Mouse (Mus musculus) urinary bladder, postnatal 0 days (tissue): ENCODE measurements around the gene Krtap4-7. TPM values are rescaled to one million over a fixed set of nuclear protein-coding genes. Genes with fewer than 3 reads are reported as not detected.

ENCODE experiments used
- polyA plus RNA-seq: library from polyadenylated mRNA; unstranded; fragments of >200 nt; fragmentation: Nextera tagmentation; extraction: Ambion mirVana; gene quantifications from 2 replicates; pipeline ENCODE4 v1.2.1, GENCODE M21; 2015

The Krtap4-7 gene
- not detected in 2 replicates for polyA plus RNA-seq

DNA sequence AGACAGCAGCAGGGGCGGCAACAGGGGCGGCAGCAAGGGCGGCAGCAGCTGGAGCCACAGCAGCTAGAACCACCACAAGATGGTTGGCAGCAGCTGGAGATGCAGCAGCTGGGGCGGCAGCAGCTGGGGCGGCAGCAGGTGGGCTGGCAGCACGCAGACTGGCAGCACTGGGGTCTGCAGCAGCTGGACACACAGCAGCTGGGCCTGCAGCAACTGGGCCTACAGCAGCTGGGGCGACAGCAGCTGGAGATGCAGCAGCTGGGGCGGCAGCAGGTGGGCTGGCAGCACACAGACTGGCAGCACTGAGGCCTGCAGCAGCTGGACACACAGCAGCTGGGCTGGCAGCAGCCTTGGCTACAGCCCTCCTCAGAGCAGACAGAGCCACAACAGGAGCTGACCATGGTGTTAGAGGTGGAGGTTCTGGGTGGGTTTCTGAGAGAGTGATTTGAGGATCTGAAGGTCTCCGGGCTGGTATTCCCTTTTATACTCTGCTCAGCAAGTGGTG is at the start of gene Krtap4-7:
Krtap4-7 (minus strand) TSS at position 455 of the 505 bp plus-strand sequence.

DNA sequence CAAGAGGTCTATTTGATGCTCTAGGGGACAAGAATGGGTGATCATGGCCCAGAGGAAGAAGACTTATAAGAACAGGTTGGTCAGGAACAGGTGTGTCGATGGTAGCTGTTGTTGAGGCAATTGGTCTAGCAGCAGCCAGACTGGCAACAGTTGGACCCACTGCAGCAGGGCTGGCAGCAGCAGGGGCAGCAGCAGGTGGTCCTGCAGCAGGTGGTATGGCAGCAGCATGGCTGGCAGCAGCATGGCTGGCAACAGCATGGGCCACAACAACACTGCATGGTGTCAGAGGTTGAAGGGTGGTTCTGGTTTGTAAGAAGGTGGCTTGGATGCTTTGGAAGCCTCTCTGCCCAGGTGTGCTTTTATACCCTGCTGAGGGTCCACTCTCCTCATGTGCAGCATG is 46.6 kb upstream of the Krtap4-7 start, which contains the start of gene Gm14190:
Gm14190 (minus strand) TSS at position 278 of the 400 bp plus-strand sequence.

DNA sequence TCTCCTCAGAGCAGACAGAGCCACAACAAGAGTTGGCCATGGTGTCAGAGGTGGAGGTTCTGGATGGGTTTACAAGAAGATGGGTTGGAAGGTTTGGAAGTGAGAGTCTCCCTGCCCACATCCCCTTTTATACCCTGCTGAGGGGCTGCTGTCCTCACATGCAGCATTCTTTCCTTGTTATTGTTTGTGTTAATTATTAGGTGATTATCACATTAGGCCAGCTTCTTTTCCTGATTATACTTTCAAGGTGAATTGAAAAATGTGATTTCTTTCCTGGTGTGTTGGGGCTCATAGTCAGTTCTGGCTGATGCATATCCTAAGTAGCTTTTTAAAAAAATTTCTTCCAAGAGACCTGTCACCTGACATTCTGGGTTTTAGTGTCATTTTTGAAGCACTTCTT is 22.0 kb upstream of the Krtap4-7 start, which contains the start of gene Krtap4-6:
Krtap4-6 (minus strand) TSS at position 101 of the 400 bp plus-strand sequence.

DNA sequence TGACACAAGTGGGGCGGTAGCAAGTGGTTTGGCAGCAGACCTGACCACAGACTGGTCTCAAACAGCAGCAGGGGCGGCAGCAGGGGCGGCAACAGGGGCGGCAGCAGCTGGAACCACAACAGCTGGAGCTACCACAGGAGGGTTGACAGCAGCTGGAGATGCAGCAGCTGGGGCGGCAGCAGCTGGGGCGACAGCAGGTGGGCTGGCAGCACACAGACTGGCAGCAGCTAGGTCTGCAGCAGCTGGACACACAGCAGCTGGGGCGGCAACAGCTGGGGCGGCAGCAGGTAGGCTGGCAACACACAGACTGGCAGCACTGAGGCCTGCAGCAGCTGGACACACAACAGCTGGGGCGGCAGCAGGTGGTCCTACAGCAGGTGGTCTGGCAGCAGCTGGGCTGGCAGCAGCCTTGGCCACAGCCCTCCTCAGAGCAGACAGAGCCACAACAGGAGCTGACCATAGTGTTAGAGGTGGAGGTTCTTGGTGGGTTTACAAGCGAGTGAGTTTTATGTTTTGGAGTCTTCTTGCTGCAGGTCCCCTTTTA is 14.7 kb upstream of the Krtap4-7 start, which contains the start of gene Gm11563:
Gm11563 (minus strand) TSS at position 494 of the 544 bp plus-strand sequence.

DNA sequence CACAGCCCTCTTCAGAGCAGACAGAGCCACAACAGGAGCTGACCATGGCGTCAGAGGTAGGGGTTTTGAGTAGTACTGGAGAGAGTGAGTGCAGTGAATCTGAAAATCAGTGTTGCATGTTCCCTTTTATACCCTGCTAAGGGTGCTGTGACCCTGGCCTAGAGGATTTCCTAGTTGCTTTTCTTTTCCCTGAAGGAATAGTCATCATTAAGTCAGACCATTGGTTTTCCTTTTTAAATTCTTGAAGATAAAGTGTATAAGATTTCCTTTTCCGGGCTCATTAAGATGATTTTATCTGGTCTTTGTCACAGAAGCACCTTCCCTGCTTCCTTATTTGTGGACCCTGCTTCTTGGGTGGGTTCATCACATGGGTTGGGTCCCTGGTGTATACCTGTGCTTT is 6.2 kb upstream of the Krtap4-7 start, which contains the start of gene Gm11555:
Gm11555 (minus strand) TSS at position 101 of the 400 bp plus-strand sequence.

DNA sequence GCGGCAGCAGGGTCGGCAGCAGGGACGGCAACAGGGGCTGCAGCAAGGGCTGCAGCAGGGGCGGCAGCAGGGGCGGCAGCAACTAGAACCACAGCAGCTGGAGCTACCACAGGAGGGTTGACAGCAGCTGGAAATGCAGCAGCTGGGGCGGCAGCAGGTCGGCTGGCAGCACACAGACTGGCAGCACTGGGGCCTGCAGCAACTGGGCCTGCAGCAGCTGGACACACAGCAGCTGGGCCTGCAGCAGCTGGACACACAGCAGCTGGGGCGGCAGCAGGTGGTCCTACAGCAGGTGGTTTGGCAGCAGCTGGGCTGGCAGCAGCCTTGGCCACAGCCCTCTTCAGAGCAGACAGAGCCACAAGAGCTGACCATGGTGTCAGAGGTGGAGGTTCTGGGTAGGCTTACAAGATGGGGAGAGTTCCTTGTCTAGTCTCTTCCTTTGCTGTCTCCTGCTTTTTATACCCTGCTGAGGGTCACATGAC is 9.2 kb downstream of the Krtap4-7 start, which contains the start of gene Krtap4-2:
Krtap4-2 (minus strand) TSS at position 432 of the 482 bp plus-strand sequence.

DNA sequence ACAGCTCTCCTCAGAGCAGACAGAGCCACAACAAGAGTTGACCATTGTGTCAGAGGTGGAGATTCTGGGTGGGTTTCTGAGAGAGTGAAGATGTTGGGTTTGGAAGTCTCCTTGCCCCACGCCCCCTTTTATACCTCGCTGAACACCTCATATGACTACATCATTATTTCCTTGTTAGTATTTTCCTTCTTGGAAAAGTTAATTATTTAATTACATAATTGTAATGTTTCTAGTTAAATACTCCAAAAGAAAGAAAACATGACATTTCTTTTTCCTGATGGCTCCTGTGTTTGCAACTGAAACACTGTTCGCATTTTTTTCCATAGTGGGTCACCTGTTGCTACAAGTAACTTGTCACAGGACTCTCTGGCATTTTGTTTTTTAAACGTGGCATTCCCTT is 15.8 kb downstream of the Krtap4-7 start, which contains the start of gene Krtap4-1:
Krtap4-1 (minus strand) TSS at position 101 of the 400 bp plus-strand sequence.

DNA sequence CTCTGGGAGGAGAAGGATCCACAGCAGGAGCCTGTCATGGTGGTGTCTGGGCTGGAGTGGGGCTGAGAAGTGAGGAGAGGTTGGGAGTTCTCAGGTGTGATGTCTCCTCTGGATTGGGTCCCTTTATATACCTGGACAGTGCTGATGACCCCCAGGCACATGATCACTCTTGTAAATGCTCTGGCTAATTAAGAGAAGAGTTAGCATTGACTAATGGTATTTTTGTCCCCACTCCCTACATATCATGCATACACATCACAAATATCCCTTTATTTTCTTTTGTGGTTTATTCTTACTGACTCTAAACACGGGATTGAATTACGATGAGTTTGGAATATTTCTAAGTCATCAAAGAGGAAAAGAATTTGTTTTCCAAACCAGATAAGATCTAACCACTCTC is 23.6 kb downstream of the Krtap4-7 start, which contains the start of gene Gm11562:
Gm11562 (minus strand) TSS at position 101 of the 400 bp plus-strand sequence.

DNA sequence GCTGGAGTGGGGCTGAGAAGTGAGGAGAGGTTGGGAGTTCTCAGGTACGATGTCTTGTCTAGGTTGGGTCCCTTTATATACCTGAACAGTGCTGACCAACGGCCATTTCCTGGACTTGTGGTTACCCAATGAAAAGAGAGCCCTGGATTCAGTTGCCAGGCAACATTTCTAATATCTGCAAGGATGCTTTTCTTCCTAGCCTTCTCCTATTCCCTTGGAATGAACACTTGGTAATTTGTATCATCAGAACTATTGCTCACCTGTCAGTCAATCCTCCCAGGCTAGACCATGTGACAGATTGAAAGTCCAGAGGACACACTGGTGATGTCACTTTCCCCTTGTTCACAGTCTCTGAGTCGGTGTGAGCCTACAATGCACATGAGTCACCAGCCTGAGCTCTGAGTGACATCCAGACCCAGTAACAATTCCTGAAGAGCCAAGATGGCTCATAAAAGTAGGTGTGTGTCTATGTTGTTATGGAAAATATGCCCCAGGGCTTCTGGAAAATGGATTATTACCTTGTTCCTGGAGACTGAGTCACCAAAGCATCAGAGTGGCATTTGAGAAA is 29.0 kb downstream of the Krtap4-7 start, which contains the start of gene Krtap2-4:
Krtap2-4 (minus strand) TSS at position 51 of the 568 bp plus-strand sequence.

DNA sequence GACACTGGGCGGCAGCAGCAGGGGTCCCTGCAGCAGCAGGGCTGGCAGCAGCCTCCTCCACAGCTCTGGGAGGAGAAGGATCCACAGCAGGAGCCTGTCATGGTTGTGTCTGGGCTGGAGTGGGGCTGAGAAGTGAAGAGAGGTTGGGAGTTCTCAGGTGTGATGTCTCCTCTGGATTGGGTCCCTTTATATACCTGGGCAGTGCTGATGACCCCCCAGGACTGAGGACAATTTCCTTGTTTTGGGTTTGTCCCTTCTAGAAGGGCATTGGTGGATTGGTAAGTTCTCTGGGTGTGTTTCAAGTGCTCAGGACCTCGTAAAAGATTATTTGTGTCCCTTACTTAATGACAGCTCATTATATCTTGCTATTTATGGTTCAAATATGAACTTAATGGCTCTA is 33.8 kb downstream of the Krtap4-7 start, which contains the start of gene Gm11937:
Gm11937 (minus strand) TSS at position 101 of the 400 bp plus-strand sequence.

DNA sequence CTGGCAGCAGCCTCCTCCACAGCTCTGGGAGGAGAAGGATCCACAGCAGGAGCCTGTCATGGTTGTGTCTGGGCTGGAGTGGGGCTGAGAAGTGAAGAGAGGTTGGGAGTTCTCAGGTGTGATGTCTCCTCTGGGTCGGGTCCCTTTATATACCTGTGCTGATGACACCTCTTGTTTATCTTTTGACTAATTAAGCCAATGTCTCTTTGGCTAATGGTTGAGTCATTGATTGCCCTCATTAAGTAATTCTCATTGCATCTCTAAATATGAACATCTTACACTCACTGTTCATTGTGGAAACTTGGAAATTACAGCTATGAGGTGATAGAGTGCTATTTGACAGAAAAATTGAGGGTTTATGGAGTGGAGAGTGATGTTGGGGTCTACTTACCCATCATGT is 40.7 kb downstream of the Krtap4-7 start, which contains the start of gene Gm11938:
Gm11938 (minus strand) TSS at position 101 of the 400 bp plus-strand sequence.

DNA sequence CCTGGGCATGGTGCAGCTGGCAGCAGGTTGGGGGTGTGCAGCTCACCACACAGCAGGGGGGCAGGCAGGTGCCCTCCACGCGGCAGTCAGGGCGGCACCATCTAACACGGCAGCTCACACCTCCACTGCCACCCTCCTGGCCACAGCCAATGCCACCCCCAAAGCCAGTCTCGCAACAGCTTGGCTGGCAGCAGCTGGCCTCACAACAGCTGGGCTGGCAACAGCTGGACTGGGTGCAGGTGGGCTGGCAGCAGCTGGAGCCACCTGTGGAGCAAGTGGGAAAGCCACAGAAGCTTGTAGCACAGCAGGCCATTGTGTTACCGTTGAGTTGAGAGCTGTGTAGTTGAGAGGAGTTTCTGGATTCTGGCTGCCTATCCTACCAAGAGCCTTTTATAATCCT is 46.1 kb downstream of the Krtap4-7 start, which contains the start of gene Krtap9-3:
Krtap9-3 (minus strand) TSS at position 364 of the 400 bp plus-strand sequence.

Other genes with a start within 250 kb of the Krtap4-7 start
- not detected in 2 replicates for gene Krt12, start 221.8 kb downstream of the Krtap4-7 start, polyA plus RNA-seq
- 71.7 and 82.2 TPM in 2 replicates for gene Krt20, start 205.9 kb downstream of the Krtap4-7 start, polyA plus RNA-seq
- gene Krt23, start 151.0 kb downstream of the Krtap4-7 start, polyA plus RNA-seq: 2.6 and 3.4 TPM in 2 replicates
- not detected in 2 replicates for gene Krt39, start 122.8 kb downstream of the Krtap4-7 start, polyA plus RNA-seq
- not detected in 2 replicates for gene Krt40, start 100.9 kb downstream of the Krtap4-7 start, polyA plus RNA-seq
- gene Krtap3-3, start 93.2 kb downstream of the Krtap4-7 start, polyA plus RNA-seq: not detected in 2 replicates
- not detected in 2 replicates for gene Krtap3-2, start 87.2 kb downstream of the Krtap4-7 start, polyA plus RNA-seq
- gene Gm11939, start 84.6 kb downstream of the Krtap4-7 start, polyA plus RNA-seq: not detected in 2 replicates
- gene Krtap3-1, start 77.5 kb downstream of the Krtap4-7 start, polyA plus RNA-seq: not detected in 2 replicates
- gene Krtap1-5, start 63.1 kb downstream of the Krtap4-7 start, polyA plus RNA-seq: 0.12 TPM in 1 of 2 replicates, not detected in the other
- not detected in 2 replicates for gene Krtap1-4, start 60.4 kb downstream of the Krtap4-7 start, polyA plus RNA-seq
- gene Krtap1-3, start 52.8 kb downstream of the Krtap4-7 start, polyA plus RNA-seq: not detected in 2 replicates
- gene Krtap9-3, start 46.0 kb downstream of the Krtap4-7 start, polyA plus RNA-seq: not detected in 2 replicates
- not detected in 2 replicates for gene Gm11938, start 40.8 kb downstream of the Krtap4-7 start, polyA plus RNA-seq
- not detected in 2 replicates for gene Gm11937, start 33.9 kb downstream of the Krtap4-7 start, polyA plus RNA-seq
- gene Krtap2-4, start 29.2 kb downstream of the Krtap4-7 start, polyA plus RNA-seq: not detected in 2 replicates
- not detected in 2 replicates for gene Gm11562, start 23.7 kb downstream of the Krtap4-7 start, polyA plus RNA-seq
- not detected in 2 replicates for gene Krtap4-1, start 15.9 kb downstream of the Krtap4-7 start, polyA plus RNA-seq
- not detected in 2 replicates for gene Krtap4-2, start 9.0 kb downstream of the Krtap4-7 start, polyA plus RNA-seq
- not detected in 2 replicates for gene Gm11555, start 6.1 kb upstream of the Krtap4-7 start, polyA plus RNA-seq
- not detected in 2 replicates for gene Gm11563, start 14.9 kb upstream of the Krtap4-7 start, polyA plus RNA-seq
- gene Krtap4-6, start 21.9 kb upstream of the Krtap4-7 start, polyA plus RNA-seq: not detected in 2 replicates
- not detected in 2 replicates for gene Gm14190, start 46.7 kb upstream of the Krtap4-7 start, polyA plus RNA-seq
- not detected in 2 replicates for gene Gm14180, start 90.2 kb upstream of the Krtap4-7 start, polyA plus RNA-seq
- not detected in 2 replicates for gene Gm11595, start 128.8 kb upstream of the Krtap4-7 start, polyA plus RNA-seq
- not detected in 2 replicates for gene Krtap4-8, start 136.6 kb upstream of the Krtap4-7 start, polyA plus RNA-seq
- not detected in 2 replicates for gene Krtap4-9, start 141.1 kb upstream of the Krtap4-7 start, polyA plus RNA-seq
- gene Gm11596, start 149.4 kb upstream of the Krtap4-7 start, polyA plus RNA-seq: not detected in 2 replicates
- not detected in 2 replicates for gene Gm11569, start 154.8 kb upstream of the Krtap4-7 start, polyA plus RNA-seq
- not detected in 2 replicates for gene Gm11554, start 160.4 kb upstream of the Krtap4-7 start, polyA plus RNA-seq
- not detected in 2 replicates for gene Krtap4-13, start 165.8 kb upstream of the Krtap4-7 start, polyA plus RNA-seq
- gene Gm11564, start 171.6 kb upstream of the Krtap4-7 start, polyA plus RNA-seq: not detected in 2 replicates
- not detected in 2 replicates for gene 2300003K06Rik, start 194.0 kb upstream of the Krtap4-7 start, polyA plus RNA-seq
- gene Krtap4-16, start 207.5 kb upstream of the Krtap4-7 start, polyA plus RNA-seq: not detected in 2 replicates
- not detected in 2 replicates for gene Gm11568, start 213.8 kb upstream of the Krtap4-7 start, polyA plus RNA-seq
- not detected in 2 replicates for gene Gm11559, start 220.4 kb upstream of the Krtap4-7 start, polyA plus RNA-seq
- not detected in 2 replicates for gene Krtap9-1, start 229.3 kb upstream of the Krtap4-7 start, polyA plus RNA-seq
- not detected in 2 replicates for gene Gm11567, start 235.1 kb upstream of the Krtap4-7 start, polyA plus RNA-seq